Mouse (Mus musculus): ENCODE measurements around the gene Mnx1. TPM values are rescaled to one million over a fixed set of nuclear protein-coding genes. Genes with fewer than 3 reads are reported as not detected.

Mnx1 gene
- not detected in 2 replicates for polyA plus RNA-seq (2015; fragmentation: Nextera tagmentation; extraction: Ambion mirVana)

DNA sequence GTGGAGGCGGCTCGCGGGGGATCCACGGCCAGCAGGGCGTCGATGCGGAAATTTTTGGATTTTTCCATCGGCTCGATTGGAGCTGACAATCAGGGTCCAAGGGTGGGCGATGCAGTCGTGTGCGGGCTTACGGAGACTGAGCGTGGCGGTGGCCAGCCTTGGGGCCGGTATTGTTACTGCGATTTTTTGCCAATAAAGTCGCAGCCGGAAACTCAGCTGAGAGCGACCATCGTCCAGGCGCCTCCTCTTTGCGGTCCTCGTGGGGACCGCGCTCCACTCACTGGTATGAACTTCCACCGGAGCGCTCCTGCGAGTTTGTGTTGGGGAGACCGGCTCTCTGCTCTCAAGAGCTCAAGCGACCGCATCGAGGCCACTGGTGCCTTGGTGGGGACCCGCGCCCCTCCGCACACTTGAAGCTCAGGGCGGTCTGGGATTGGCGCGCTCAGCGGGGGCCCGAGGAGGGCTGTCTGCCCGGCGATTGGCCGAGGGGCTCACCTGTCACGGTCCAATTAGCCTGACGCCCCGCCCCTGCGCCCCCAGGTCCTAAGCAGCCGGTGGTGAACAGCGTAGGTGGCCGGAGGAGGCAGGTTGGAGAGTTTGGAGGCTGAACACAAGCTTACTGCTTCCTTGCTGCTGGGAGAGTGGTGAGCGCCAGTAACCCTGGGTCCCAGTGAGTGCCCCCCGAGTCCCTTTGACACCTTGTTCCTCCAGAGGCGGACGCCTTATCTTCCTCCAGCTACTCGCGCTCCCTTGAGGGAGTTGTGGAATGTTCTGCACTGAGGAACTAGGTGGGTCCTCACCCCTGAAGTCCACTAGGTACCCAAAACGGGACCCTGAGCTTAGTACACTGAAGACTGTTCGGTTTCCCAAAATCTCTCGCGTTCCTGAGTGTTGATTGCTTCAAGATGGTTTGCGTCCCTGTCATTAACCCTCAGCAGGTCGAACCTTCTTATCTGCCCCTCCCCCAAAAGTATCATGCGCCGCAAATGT is at the start of gene Mnx1:
Gene Mnx1, minus strand, starts transcription at position 263 of the 990 bp plus-strand sequence.
- Histone ChIP-seq H3K9me3 (no peaks in the 10 kb centered on the region), H3K27me3 (replicated peaks) (peaks cover 98% of the 10 kb centered on the region), H3K4me3 (peak within 1 kb of the TSS; percentile 30), H3K4me1 (peaks cover 16% of the 10 kb centered on the region), H3K36me3 (replicated peaks) (no peaks in the 10 kb centered on the region), H3K9ac (no peak within 1 kb of the TSS), H3K27ac (no peak within 1 kb of the TSS), H3K4me2 (peak within 1 kb of the TSS; percentile 55)
- WGBS, result under 1% methylated on average over 65 of the region's 65 CpGs
- ATAC-seq (replicated peaks), result 0 out of 2 replicates have a peak, but pooled peaks have one; percentile 22

GRCm38 (mm10) chr5:29516432-29516831 is 38.2 kb upstream of the Mnx1 start:
- Histone ChIP-seq H3K27ac (no peak overlapping the region), H3K4me1 (no peaks in the 10 kb centered on the region), H3K9ac (no peak overlapping the region), H3K27me3 (replicated peaks) (no peaks in the 10 kb centered on the region), H3K9me3 (no peaks in the 10 kb centered on the region), H3K4me2 (no peak overlapping the region), H3K4me3 (no peak overlapping the region), H3K36me3 (replicated peaks) (no peaks in the 10 kb centered on the region)
- 96% methylated on average over 5 of the region's 5 CpGs for WGBS
- no peak for ATAC-seq (replicated peaks)

DNA sequence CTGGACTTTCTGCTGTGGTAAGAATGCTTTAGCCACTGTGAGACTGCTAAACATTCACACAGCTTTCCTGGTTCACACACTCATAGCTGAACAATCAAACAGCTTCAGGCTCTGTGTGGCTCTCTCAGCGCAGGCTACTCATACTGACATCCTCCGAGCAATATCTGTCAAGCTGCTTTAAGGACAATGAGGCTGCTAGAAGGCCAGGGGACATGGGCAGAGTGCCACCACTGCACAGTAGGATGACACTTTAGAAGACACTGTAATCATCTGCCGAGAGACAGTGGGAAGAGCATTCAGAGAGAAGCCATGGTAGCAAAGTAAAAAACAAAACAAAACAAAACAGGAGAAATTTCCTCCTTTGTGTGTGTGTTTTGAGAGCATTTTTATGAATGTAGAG is 37.6 kb upstream of the Mnx1 start:
- no peak overlapping the region for H3K27ac ChIP-seq
- 77% methylated on average over 3 of the region's 3 CpGs for WGBS
- H3K9ac ChIP-seq, result no peak overlapping the region
- H3K9me3 ChIP-seq, result no peaks in the 10 kb centered on the region
- H3K36me3 ChIP-seq (replicated peaks), result no peaks in the 10 kb centered on the region
- no peak for ATAC-seq (replicated peaks)
- no peak overlapping the region for H3K4me2 ChIP-seq
- H3K27me3 ChIP-seq (replicated peaks), result no peaks in the 10 kb centered on the region
- H3K4me1 ChIP-seq, result no peaks in the 10 kb centered on the region
- H3K4me3 ChIP-seq, result no peak overlapping the region

DNA sequence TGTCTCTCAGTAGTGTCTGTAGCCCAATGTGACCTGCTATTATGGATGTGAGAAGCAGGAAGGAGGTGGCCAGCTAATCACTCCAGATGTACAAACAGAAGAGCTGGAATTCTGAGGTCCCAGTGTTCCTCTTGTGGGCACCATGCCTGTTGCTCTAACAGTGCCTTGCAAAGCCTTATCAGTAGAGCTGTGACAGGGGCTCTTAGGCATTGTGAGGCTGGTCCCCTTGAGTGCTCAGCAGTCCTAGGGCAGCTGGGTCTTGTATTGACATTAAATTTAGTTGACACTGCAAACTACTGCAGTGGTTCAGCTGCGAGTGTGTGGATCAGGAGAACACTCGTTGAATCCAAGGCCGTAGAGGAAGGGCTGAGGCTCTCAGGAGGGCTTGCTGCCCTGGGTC is 28.7 kb upstream of the Mnx1 start:
- 90% methylated on average over 3 of the region's 3 CpGs for WGBS
- H3K9me3 ChIP-seq, result no peaks in the 10 kb centered on the region
- no peaks in the 10 kb centered on the region for H3K27me3 ChIP-seq (replicated peaks)
- no peak overlapping the region for H3K27ac ChIP-seq
- no peak overlapping the region for H3K9ac ChIP-seq
- H3K4me1 ChIP-seq, result no peaks in the 10 kb centered on the region
- H3K36me3 ChIP-seq (replicated peaks), result no peaks in the 10 kb centered on the region
- H3K4me3 ChIP-seq, result no peak overlapping the region
- H3K4me2 ChIP-seq, result no peak overlapping the region
- ATAC-seq (replicated peaks), result no peak

- H3K4me3 ChIP-seq, result no peak overlapping the region
- no peaks in the 10 kb centered on the region for H3K9me3 ChIP-seq
- no peaks in the 10 kb centered on the region for H3K4me1 ChIP-seq
- no peaks in the 10 kb centered on the region for H3K36me3 ChIP-seq (replicated peaks)
- 11% methylated on average over 13 of the region's 13 CpGs for WGBS
- peaks cover 89% of the 10 kb centered on the region for H3K27me3 ChIP-seq (replicated peaks)
- no peak overlapping the region for H3K4me2 ChIP-seq
- no peak overlapping the region for H3K9ac ChIP-seq
- H3K27ac ChIP-seq, result no peak overlapping the region
- ATAC-seq (replicated peaks), result no peak
These were observed 9.1 kb upstream of the Mnx1 start for GRCm38 (mm10) chr5:29487321-29487720.

DNA sequence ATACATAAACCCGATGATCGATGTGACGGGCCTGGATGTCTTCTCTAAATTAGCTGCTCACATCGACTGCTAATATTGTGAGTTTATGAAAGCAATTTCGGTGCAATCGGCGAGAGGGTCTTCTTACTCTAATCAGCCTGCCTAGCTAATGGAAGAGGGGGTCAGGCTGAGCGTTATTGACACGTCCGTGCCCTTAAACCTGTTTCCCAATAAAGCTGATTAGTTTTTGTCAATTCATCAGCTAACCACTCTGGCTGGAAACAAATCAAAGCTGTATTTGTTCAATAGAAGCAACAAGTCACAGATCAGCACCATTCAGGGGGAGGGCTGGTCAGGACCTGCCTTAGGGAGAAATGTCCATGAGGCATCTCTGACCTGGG is 7.7 kb upstream of the Mnx1 start:
- H3K36me3 ChIP-seq (replicated peaks), result no peaks in the 10 kb centered on the region
- no peaks in the 10 kb centered on the region for H3K9me3 ChIP-seq
- no peak overlapping the region for H3K4me3 ChIP-seq
- H3K9ac ChIP-seq, result no peak overlapping the region
- no peak overlapping the region for H3K4me2 ChIP-seq
- no peak overlapping the region for H3K27ac ChIP-seq
- WGBS, result 2% methylated on average over 10 of the region's 10 CpGs
- H3K4me1 ChIP-seq, result no peaks in the 10 kb centered on the region
- H3K27me3 ChIP-seq (replicated peaks), result peaks cover 92% of the 10 kb centered on the region
- no peak for ATAC-seq (replicated peaks)

GRCm38 (mm10) chr5:29484965-29485940 is 7.0 kb upstream of the Mnx1 start:
- no peak overlapping the region for H3K27ac ChIP-seq
- under 1% methylated on average over 38 of the region's 38 CpGs for WGBS

GRCm38 (mm10) chr5:29483801-29484200 is 5.5 kb upstream of the Mnx1 start:
- Histone ChIP-seq H3K27ac (no peak overlapping the region), H3K9ac (no peak overlapping the region), H3K27me3 (replicated peaks) (peaks cover 95% of the 10 kb centered on the region), H3K4me2 (no peak overlapping the region), H3K36me3 (replicated peaks) (no peaks in the 10 kb centered on the region), H3K9me3 (no peaks in the 10 kb centered on the region), H3K4me1 (peaks cover under 1% of the 10 kb centered on the region; the same call in 1 of the 2 replicates), H3K4me3 (no peak overlapping the region)
- 4% methylated on average over 4 of the region's 4 CpGs for WGBS
- ATAC-seq (replicated peaks), result no peak

More at GRCm38 (mm10) chr5:29484965-29485940, 7.0 kb upstream of the Mnx1 start:
- ATAC-seq (replicated peaks), result no peak
- Histone ChIP-seq H3K4me3 (no peak overlapping the region), H3K36me3 (replicated peaks) (no peaks in the 10 kb centered on the region), H3K4me2 (no peak overlapping the region), H3K4me1 (no peaks in the 10 kb centered on the region), H3K9ac (no peak overlapping the region), H3K9me3 (no peaks in the 10 kb centered on the region), H3K27me3 (replicated peaks) (peaks cover 94% of the 10 kb centered on the region)

DNA sequence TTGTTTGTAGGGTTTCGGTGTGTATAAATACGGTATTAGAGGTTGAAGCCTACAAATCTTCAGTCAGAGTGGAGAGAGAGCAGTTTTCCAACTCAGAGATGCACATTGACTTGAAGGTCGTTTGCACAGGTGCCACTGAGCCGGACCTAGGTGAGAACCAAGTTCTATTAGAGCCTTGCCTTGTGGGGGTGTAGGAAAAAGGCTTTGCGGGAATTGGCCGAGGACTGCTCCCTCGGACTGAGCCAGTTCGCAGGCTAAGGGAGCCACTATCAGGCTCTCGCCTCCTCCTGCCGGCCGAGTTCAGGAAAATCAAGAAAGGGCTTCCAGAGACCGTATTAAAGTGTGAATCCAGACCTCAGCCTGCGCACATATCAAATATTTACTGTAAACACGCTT is 926 bp upstream of the Mnx1 start:
- 1% methylated on average over 14 of the region's 14 CpGs for WGBS
- Histone ChIP-seq H3K36me3 (replicated peaks) (no peaks in the 10 kb centered on the region), H3K9me3 (no peaks in the 10 kb centered on the region), H3K4me2 (no peak overlapping the region), H3K27me3 (replicated peaks) (peaks cover 99% of the 10 kb centered on the region), H3K4me3 (no peak overlapping the region), H3K27ac (no peak overlapping the region), H3K9ac (no peak overlapping the region), H3K4me1 (peaks cover 16% of the 10 kb centered on the region)
- peak; percentile 57; the same call in 1 of the 2 replicates for ATAC-seq (replicated peaks)

GRCm38 (mm10) chr5:29477474-29478207 is 629 bp downstream of the Mnx1 start:
- peak; percentile 44; the same call in 1 of the 2 replicates for ATAC-seq (replicated peaks)
- no peak overlapping the region for H3K9ac ChIP-seq
- peak overlapping the region; percentile 55 for H3K4me2 ChIP-seq
- H3K27ac ChIP-seq, result no peak overlapping the region
- peaks cover 97% of the 10 kb centered on the region for H3K27me3 ChIP-seq (replicated peaks)
- H3K36me3 ChIP-seq (replicated peaks), result no peaks in the 10 kb centered on the region
- H3K9me3 ChIP-seq, result no peaks in the 10 kb centered on the region
- peaks cover 16% of the 10 kb centered on the region for H3K4me1 ChIP-seq
- under 1% methylated on average over 68 of the region's 73 CpGs for WGBS
- peak overlapping the region; percentile 30 for H3K4me3 ChIP-seq

DNA sequence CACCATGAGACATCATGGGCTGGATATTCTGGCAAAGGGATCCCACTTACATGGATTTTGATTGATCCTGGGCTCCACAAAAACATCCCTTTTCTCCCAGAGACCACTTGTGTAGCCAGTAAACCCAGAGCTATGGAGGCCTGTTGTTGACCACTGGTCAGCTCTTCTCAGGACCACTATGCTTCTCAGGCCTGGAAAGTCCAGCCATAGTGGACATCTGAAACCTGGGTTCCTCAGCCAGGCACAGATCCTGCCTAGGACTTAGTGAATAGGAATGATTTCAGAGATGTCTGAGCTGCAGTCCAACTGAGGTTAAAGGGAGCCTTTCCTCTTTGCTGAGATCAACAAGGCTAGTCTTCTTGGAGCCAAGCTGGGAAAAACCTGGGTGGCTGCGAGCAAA is 2.2 kb downstream of the Mnx1 start:
- peaks cover 96% of the 10 kb centered on the region for H3K27me3 ChIP-seq (replicated peaks)
- no peak overlapping the region for H3K4me2 ChIP-seq
- ATAC-seq (replicated peaks), result no peak
- H3K36me3 ChIP-seq (replicated peaks), result no peaks in the 10 kb centered on the region
- WGBS, result 0% methylated on average over 1 of the region's 1 CpGs
- peaks cover 16% of the 10 kb centered on the region for H3K4me1 ChIP-seq
- no peak overlapping the region for H3K9ac ChIP-seq
- no peak overlapping the region for H3K4me3 ChIP-seq
- H3K9me3 ChIP-seq, result no peaks in the 10 kb centered on the region
- H3K27ac ChIP-seq, result no peak overlapping the region

Data from midbrain, embryonic 15.5 days (tissue).